Mouse (Mus musculus): Measurements from ENCODE around the gene Rbm28. TPM values are rescaled to one million over a fixed set of nuclear protein-coding genes. Genes with fewer than 3 reads are reported as not detected.
"Not testable (repeated sequence)": the region's sequence is repeated elsewhere in the genome, so short reads cannot be mapped to it uniquely, and the experiment has no call there.

The Rbm28 gene
- total RNA-seq, 2 experiments from 2014 or later, result 21.4 to 29.1 TPM

DNA sequence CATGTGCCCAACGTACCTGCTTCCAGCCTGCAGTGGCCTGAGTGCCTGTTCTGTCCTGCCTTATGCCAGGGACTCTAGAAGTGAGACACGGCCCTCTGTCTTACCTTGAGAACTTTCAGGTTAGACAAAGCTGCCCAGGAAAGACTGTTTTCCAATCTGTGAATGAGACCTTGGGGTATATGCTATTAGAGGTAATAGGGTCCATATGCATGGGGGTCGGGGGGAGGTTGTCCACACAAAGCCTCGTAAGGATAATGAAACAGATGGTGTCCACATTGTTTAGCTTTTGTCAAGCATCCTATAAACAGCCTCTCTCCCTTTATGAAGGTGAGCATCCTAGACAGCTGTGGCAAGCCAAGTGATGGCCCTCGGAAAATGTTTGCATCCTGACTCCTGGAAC is 30.3 kb upstream of the Rbm28 start:
- DNase-seq, result no peak

- DNase-seq, result no peak
Observed at GRCm38 (mm10) chr6:29193961-29194750, 29.4 kb upstream of the Rbm28 start.

- DNase-seq, result no peak
Observed at GRCm38 (mm10) chr6:29187936-29188335, 23.1 kb upstream of the Rbm28 start.

DNA sequence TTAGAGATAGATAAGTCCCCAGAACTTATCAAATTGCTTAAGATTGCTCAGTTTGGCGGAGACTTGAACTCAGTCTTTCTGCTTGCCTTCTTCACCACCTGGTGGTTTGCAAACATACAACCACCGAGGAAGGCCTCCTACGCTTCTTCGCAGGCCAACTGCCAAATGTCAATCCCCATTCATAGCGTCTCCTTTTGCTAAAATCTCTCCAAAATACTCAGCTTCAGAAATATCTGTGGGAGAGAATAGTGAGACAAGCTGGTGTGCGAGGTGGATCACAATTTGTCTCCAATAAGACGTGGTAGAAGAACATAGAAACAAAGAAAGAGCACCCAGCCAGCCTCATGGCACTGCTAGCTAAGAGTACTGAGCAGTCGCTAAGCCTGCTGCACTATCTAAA is 15.0 kb upstream of the Rbm28 start:
- no peak for DNase-seq

GRCm38 (mm10) chr6:29178888-29179658 is 14.3 kb upstream of the Rbm28 start, which contains the start of gene Prrt4:
Prrt4 (minus strand) TSS chr6:29179584.
- DNase-seq, result peak; percentile 78

- no peak for DNase-seq
Observed at GRCm38 (mm10) chr6:29177901-29178879, 13.4 kb upstream of the Rbm28 start.

DNA sequence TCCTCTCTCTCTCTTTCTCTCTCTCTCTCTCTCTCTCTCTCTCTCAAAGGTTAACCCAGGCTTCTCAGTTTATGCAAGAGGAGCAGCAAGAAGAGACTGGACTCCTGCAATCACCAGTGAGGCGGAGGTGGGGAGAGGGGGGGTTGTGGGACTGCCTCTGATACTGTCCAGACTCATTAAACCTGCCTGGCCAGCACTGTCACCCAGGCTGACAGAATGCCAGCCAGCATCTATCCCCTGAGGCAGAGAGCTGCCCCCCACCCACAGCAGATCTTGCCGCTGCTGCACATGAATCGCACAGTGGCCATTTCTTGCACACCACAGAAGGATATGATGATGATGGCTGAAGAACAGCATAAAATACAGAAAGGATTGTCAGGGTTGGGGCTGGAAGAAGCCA is 10.3 kb upstream of the Rbm28 start:
- DNase-seq, result no peak

GRCm38 (mm10) chr6:29174368-29174767 is 9.6 kb upstream of the Rbm28 start:
- DNase-seq, result no peak

DNA sequence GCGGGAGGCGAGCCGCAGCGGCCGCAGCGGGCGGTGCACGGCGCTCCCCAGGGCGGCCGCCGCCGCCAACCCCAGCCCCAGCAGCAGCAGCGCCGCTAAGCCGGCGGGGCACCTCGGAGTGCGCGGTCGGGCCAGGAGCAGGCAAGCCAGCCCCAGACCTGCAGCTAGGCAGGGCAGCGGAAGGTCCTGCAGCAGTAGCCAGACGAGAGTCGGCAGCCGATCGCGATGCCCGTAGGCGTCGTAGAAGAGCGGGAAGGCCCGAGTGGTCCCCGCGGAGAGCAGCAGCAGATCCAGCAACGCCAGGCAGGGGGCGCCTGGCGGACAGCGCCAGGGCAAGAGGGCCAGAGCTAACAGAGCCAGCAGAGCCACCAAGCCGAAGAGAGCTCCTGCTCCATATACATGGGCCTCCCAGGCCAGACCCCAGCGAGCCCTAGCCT is 6.2 kb upstream of the Rbm28 start:
- DNase-seq, result peak; percentile 88

GRCm38 (mm10) chr6:29170063-29170921 is 5.5 kb upstream of the Rbm28 start:
- peak; percentile 28 for DNase-seq

DNA sequence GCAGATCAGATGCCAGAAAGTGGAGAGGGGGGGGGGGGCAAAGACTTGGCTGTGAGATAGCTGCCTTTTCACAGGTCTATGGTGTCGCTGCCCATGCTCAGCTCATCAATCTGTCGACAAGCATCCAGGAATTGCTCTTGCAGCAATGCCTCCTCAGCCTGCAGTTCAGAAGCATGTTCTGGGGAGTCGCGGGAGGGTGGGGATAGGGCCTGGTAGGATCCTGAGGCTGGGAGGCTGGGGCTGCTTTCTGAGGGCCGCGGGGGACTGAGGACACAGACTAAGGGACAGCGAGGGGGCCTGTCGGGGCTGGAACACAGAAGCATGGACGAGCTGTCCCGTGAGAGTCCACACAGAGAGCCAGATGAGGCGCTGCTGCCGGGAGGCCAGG is 4.9 kb upstream of the Rbm28 start:
- no peak for DNase-seq

DNA sequence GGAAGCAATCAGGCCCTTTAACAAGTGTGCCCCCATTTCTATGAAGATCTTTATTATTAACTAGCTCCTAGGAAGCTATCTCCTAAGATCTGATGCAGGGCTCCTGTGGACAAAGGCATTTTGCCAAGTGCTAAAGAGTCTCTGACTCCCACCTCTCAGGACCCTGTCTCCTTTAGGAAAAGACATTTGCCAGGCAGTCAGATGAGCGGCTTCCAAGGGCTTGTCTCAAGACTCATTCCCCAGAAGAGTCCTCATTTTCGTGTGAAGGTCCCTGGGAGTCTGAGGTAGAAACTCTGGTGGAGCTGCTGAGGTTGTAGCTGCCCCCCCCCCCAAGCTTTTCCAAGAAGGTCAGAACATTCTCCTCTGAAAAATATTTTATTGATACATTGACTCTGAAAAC is 4.1 kb upstream of the Rbm28 start:
- DNase-seq, result no peak

DNA sequence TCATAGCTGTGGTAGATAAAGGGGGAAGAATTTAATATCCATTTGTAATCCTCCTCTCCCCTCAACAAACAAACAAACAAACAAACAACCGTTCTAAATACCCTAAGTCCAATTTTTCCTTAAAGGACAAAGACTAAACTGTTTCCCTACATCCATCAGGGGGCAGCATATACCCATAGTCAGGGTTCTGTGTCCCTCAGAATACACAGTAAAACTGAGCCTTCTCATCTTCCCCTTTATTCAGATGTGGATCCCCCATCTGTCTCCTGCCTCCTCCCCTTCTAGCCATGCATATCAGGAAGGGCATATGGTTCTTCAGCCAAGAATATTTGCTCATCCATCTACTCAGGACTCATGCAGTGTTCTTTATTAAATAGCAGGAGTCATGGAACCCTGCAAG is 1.4 kb upstream of the Rbm28 start:
- peak; percentile 62 for DNase-seq

- not testable (repeated sequence) for DNase-seq
Observed at GRCm38 (mm10) chr6:29161291-29161690, 3.5 kb downstream of the Rbm28 start.

GRCm38 (mm10) chr6:29160786-29161185 is 4.0 kb downstream of the Rbm28 start:
- no peak for DNase-seq

DNA sequence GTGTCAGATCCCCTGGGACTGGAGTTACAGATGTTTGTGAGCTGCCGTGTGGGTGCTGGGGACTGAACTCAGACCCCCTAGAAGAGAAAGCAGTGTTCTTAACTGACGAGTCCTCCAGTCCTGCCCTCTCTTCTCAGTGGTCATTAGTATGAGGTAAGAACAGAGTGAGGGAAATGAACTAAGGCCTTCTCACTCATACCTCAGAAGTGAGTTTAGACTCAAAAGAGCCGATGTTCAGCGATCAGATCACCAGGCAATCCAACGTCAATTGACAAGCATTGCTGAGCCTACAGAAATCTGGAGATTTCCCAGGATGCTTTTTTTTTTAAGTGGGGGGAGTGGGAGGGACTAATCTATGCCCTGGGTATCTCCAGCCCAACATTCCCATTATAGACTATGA is 8.5 kb downstream of the Rbm28 start:
- DNase-seq, result no peak

GRCm38 (mm10) chr6:29150001-29150400 is 14.8 kb downstream of the Rbm28 start:
- DNase-seq, result no peak

DNA sequence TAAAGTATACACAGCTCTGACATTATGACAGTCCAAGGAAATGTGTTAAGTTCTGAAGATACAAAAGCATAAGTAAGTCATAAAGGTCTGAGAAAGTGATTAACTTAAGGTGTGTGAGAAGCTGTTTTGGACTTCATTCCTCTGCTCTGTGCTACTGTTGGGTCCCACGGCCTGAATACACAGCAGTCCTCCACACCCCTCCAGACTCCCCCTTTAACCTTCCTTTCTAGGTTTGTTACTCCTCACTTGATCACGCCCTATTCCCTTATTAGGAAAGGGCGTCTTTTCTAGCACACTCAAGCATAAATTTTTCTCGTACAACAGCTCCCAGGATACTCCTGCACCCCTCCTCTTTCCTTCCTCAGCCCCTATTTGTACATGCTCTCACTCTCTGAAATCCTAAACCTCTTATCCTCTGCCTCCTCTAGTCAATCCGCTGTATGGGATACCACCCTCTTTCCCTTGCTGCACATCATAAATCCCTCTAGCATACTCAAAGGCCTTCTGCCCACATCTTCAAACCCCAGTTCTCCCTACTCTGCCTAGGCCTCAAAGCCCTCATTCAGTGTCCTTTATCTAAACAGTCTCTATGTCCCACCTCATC is 17.3 kb downstream of the Rbm28 start:
- no peak for DNase-seq

- DNase-seq, result peak; percentile 44
Observed at GRCm38 (mm10) chr6:29146641-29147040, 18.2 kb downstream of the Rbm28 start.

GRCm38 (mm10) chr6:29145456-29146307 is 19.1 kb downstream of the Rbm28 start:
- DNase-seq, result no peak
